Mouse (Mus musculus) ES-E14 (cell line): ENCODE results near the gene Rasip1.

Experiments used
- HCFC1 ChIP-seq: IDR thresholded peaks from 2 replicates; pipeline ENCODE4 v1.6.1; 2012; ENCODE audit warnings: low read length, inconsistent platforms, borderline replicate concordance; ENCODE audit not compliant: insufficient read depth
- MAFK ChIP-seq: IDR thresholded peaks from 2 replicates; pipeline ENCODE4 v1.6.1; 2014; ENCODE audit warnings: mild to moderate bottlenecking, low read depth, low read length, inconsistent platforms; ENCODE audit not compliant: insufficient read depth
- ZC3H11A ChIP-seq: IDR thresholded peaks from 2 replicates; pipeline ENCODE4 v1.6.1; 2012; ENCODE audit warnings: low read depth, mild to moderate bottlenecking, inconsistent platforms, low read length, borderline replicate concordance

GRCm38 (mm10) chr7:45619592-45619991 lies 7.7 kb upstream of the Rasip1 start:
- TF ChIP-seq MAFK (no peak), HCFC1 (no peak), ZC3H11A (no peak)
